Mouse (Mus musculus) right cerebral cortex, postnatal 10 days (tissue): ENCODE data around the gene Vmn2r73.

ENCODE experiments used
- DNase-seq, 2 experiments: peaks; one replicate each; pipeline ENCODE4 v3.0.0; 2021; ENCODE audit warnings: low spot score in 2 of 2

Vmn2r73 gene

GRCm38 (mm10) chr7:85876166-85876565 is at the start of gene Vmn2r73:
Gene Vmn2r73, minus strand, starts transcription at chr7:85876266.
- no peak for DNase-seq

- DNase-seq = no peak
These were observed 35.7 kb downstream of the Vmn2r73 start for GRCm38 (mm10) chr7:85840090-85840948.

GRCm38 (mm10) chr7:85818092-85818491 is 58.0 kb downstream of the Vmn2r73 start:
- peak in 1 of 2 experiments; percentile 21 for DNase-seq
